Mouse (Mus musculus): ENCODE measurements at regions not wholly inside any gene's neighbourhood (a gene's known extent, or its start where the extent isn't known, plus 50 kb on each side); places are given as distances from the start of the nearest gene placed in this dataset.

DNA sequence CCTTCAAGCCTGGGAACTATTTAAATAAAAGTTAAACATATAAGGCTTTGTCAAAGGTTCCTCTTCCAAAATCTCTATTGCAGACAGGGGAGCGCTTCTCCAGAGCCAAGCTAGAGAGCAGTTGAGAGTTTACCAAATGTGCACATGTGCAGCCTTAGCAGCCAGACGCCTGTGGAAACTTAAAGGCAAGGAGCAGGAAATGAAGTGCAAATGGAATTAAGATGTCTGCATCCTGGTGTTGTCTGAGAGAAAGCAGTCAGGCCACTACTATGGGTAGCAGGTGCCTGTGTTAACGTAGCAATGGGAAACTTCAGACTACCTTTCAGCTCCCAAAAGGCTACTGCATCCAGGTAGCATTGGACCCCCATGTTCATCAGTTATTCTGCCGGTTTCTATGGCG is 282.4 kb upstream of the Hnrnpa3 start:
- 81% methylated on average over 5 of the region's 5 CpGs for WGBS

DNA sequence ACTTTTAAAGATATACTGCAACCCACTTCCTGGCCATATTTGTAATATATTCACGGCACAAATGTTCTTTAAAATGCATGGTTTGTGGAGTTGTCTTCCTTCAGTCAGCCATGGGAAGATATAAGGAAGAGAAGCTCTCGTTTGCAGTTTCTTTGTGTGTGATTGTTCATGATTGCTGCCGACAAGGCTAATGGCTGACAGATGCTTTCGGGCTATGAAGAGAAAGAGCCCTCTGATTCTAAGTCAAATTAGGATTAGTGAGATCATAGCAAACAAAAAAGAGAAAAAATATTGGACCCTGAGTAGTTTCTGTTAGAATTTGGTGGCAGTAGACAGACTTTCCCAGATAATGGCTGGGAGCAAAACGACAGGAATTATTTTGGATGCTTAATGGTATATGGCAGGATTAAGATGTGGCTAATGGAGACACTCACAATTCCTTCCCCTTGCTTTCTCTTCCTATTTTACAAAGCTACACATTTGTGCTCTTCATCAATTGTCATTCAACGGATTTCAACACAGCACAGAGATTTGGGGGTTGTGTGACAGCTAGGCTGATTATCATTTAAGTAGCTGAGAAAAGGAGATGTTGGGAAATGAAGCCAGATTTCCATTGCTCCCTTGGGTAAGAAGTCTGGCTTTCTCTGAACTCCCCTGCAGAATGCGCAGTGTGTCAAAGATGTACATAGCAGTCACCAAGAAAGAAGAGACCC is 273.4 kb upstream of the Hnrnpa3 start:
- no peaks in the 10 kb centered on the region for H3K36me3 ChIP-seq (ENCODE audit: insufficient read depth, low read length)
- TF ChIP-seq CTCF (IDR thresholded peaks at IDR 0.05; ENCODE audit: low read depth): no peak
- no peak overlapping the region for H3K27ac ChIP-seq
- no peak overlapping the region for H3K4me3 ChIP-seq (replicated peaks; ENCODE audit: low read depth, low read length)
- H3K4me1 ChIP-seq (replicated peaks; ENCODE audit: insufficient read depth, low read length): no peaks in the 10 kb centered on the region
- H3K4me2 ChIP-seq (ENCODE audit: low read length): no peak overlapping the region
- no peak overlapping the region for H3K9ac ChIP-seq (ENCODE audit: low read depth, low read length)
- DNase-seq (ENCODE audit: low spot score) (no peak), ATAC-seq (replicated peaks; ENCODE audit: low FRiP score, low read depth) (no peak)
- no peaks in the 10 kb centered on the region for H3K27me3 ChIP-seq (ENCODE audit: insufficient read depth, low read length)
- WGBS: 61% methylated on average over 7 of the region's 7 CpGs
- no peaks in the 10 kb centered on the region for H3K9me3 ChIP-seq (replicated peaks; ENCODE audit: low read length)

More for the DNA sequence above, 282.4 kb upstream of the Hnrnpa3 start:
- H3K36me3 ChIP-seq (ENCODE audit: insufficient read depth, low read length): no peaks in the 10 kb centered on the region
- no peak overlapping the region for H3K4me2 ChIP-seq (ENCODE audit: low read length)
- no peak overlapping the region for H3K27ac ChIP-seq
- 0 out of 2 replicates have a peak, but pooled peaks cover 2% of the 10 kb centered on the region for H3K4me1 ChIP-seq (replicated peaks; ENCODE audit: insufficient read depth, low read length)
- no peaks in the 10 kb centered on the region for H3K27me3 ChIP-seq (ENCODE audit: insufficient read depth, low read length)
- DNase-seq (ENCODE audit: low spot score) (no peak), ATAC-seq (replicated peaks; ENCODE audit: low FRiP score, low read depth) (no peak)
- H3K4me3 ChIP-seq (replicated peaks; ENCODE audit: low read depth, low read length): no peak overlapping the region
- TF ChIP-seq CTCF (IDR thresholded peaks at IDR 0.05; ENCODE audit: low read depth): no peak
- H3K9ac ChIP-seq (ENCODE audit: low read depth, low read length): no peak overlapping the region
- no peaks in the 10 kb centered on the region for H3K9me3 ChIP-seq (replicated peaks; ENCODE audit: low read length)

DNA sequence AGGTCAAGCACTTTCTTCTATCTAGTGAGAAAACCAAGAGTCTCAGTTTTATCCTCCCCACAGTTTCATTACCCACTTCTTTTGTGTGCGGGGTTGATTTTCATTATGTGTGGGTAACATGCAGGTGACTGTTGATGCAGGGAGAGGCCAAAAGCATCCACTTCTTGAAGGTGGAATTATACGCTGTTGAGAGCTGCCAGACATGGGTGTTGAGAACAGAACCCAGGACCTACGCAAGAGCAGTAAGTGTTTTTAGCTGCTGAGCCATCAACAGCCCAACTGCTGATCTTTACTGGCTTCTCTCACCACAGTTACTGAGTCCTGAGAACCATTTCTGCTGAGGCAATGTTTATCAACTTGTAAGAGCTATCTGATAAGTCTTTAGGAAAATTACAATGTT is 272.4 kb upstream of the Hnrnpa3 start:
- no peak overlapping the region for H3K9ac ChIP-seq (ENCODE audit: low read depth, low read length)
- H3K4me2 ChIP-seq (ENCODE audit: low read length): no peak overlapping the region
- no peaks in the 10 kb centered on the region for H3K36me3 ChIP-seq (ENCODE audit: insufficient read depth, low read length)
- H3K27ac ChIP-seq: no peak overlapping the region
- no peaks in the 10 kb centered on the region for H3K27me3 ChIP-seq (ENCODE audit: insufficient read depth, low read length)
- no peak for DNase-seq (ENCODE audit: low spot score)
- 92% methylated on average over 3 of the region's 3 CpGs for WGBS
- no peaks in the 10 kb centered on the region for H3K4me1 ChIP-seq (replicated peaks; ENCODE audit: insufficient read depth, low read length)
- no peak for TF ChIP-seq CTCF (IDR thresholded peaks at IDR 0.05; ENCODE audit: low read depth)
- no peak overlapping the region for H3K4me3 ChIP-seq (replicated peaks; ENCODE audit: low read depth, low read length)
- H3K9me3 ChIP-seq (replicated peaks; ENCODE audit: low read length): no peaks in the 10 kb centered on the region
- ATAC-seq (replicated peaks; ENCODE audit: low FRiP score, low read depth): no peak

DNA sequence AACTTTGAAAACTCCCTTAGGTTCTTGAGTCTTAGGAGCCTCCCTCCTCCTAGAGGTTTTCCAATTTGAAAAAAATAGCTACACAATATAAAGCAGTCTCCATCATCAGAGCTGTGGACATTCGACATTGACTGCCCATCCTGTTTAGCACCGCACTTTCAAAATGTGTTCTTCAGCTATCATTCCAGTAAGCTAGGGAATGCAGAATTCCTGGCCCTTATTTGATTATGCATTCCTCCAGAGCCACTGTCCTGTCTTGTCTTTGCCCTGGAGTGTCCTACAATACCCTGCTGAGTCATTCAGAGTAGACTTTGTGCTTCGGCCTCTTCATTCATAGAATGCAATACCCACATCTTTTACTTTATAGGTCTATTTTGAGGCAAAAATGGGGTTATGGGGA is 267.0 kb upstream of the Hnrnpa3 start:
- Histone ChIP-seq H3K4me2 (ENCODE audit: low read length) (no peak overlapping the region), H3K27ac (no peak overlapping the region), H3K9ac (ENCODE audit: low read depth, low read length) (no peak overlapping the region), H3K4me3 (replicated peaks; ENCODE audit: low read depth, low read length) (no peak overlapping the region), H3K36me3 (ENCODE audit: insufficient read depth, low read length) (no peaks in the 10 kb centered on the region), H3K4me1 (replicated peaks; ENCODE audit: insufficient read depth, low read length) (no peaks in the 10 kb centered on the region), H3K27me3 (ENCODE audit: insufficient read depth, low read length) (no peaks in the 10 kb centered on the region), H3K9me3 (replicated peaks; ENCODE audit: low read length) (no peaks in the 10 kb centered on the region)
- TF ChIP-seq CTCF (IDR thresholded peaks at IDR 0.05; ENCODE audit: low read depth): no peak
- DNase-seq (ENCODE audit: low spot score) (no peak), ATAC-seq (replicated peaks; ENCODE audit: low FRiP score, low read depth) (no peak)
- 92% methylated on average over 3 of the region's 3 CpGs for WGBS

DNA sequence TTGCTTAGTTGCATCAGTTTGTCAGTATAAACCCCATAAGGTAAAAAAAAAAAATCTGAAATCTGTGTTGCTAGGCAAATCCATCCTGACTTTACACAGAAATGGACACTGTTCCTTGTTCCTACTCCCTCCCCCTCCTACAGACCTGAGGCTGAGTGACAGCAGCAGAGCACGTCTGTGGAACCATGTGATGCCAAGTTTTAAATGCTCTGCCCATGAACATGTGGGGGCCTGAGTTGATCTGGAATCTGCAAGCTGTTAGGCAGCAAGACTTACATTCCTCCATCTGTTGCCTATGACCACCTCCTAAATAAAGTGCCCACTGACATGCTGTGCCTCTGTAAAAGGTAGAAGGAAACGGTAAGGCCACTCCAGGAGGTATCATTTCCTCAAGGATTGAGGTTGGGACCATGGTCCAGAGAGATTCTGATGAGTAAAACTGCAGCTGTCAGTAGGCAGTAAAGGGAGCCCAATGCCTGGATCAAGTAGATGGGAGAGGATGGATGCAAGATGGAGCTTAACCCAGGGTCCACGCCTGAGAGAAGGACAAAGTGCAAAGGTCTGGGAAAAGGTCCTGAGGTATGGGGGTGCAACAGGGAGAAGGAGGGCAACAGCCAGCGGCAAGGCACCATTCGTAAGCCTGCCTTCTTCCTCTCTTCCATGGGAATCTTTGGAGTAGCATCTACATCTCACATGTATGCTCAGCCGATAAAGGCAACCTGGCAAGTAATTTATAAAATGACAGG is 264.0 kb upstream of the Hnrnpa3 start:
- no peak overlapping the region for H3K9ac ChIP-seq (ENCODE audit: low read depth, low read length)
- DNase-seq (ENCODE audit: low spot score): no peak
- no peaks in the 10 kb centered on the region for H3K9me3 ChIP-seq (replicated peaks; ENCODE audit: low read length)
- no peak for ATAC-seq (replicated peaks; ENCODE audit: low FRiP score, low read depth)
- no peak overlapping the region for H3K4me2 ChIP-seq (ENCODE audit: low read length)
- no peaks in the 10 kb centered on the region for H3K27me3 ChIP-seq (ENCODE audit: insufficient read depth, low read length)
- no peaks in the 10 kb centered on the region for H3K36me3 ChIP-seq (ENCODE audit: insufficient read depth, low read length)
- no peaks in the 10 kb centered on the region for H3K4me1 ChIP-seq (replicated peaks; ENCODE audit: insufficient read depth, low read length)
- no peak overlapping the region for H3K27ac ChIP-seq
- 71% methylated on average over 6 of the region's 6 CpGs for WGBS
- no peak overlapping the region for H3K4me3 ChIP-seq (replicated peaks; ENCODE audit: low read depth, low read length)
- TF ChIP-seq CTCF (IDR thresholded peaks at IDR 0.05; ENCODE audit: low read depth): no peak

DNA sequence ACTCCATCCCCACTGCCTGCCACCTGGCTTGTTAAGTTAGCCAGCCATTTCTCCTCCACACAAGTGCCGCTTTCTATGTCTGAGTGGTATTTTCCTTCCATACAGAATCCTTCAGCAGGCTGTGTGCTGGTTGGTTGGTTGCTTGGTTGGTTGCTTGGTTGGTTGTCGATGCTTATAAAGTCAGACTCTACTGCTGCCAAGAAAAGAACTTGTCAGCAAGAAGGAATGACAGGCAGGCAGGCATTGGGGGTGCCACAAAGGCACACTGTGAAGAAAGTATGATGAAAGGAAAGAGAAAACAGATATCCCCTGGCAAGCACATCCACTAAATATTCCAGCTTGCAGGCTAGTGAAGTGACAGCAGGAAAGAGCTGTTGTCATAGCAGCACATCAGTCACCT is 263.0 kb upstream of the Hnrnpa3 start:
- Histone ChIP-seq H3K4me3 (replicated peaks; ENCODE audit: low read depth, low read length) (no peak overlapping the region), H3K36me3 (ENCODE audit: insufficient read depth, low read length) (no peaks in the 10 kb centered on the region), H3K27ac (no peak overlapping the region), H3K27me3 (ENCODE audit: insufficient read depth, low read length) (no peaks in the 10 kb centered on the region), H3K4me1 (replicated peaks; ENCODE audit: insufficient read depth, low read length) (no peaks in the 10 kb centered on the region), H3K4me2 (ENCODE audit: low read length) (no peak overlapping the region), H3K9me3 (replicated peaks; ENCODE audit: low read length) (no peaks in the 10 kb centered on the region), H3K9ac (ENCODE audit: low read depth, low read length) (no peak overlapping the region)
- ATAC-seq (replicated peaks; ENCODE audit: low FRiP score, low read depth) (no peak), DNase-seq (ENCODE audit: low spot score) (no peak)
- 80% methylated on average over 2 of the region's 2 CpGs for WGBS
- no peak for TF ChIP-seq CTCF (IDR thresholded peaks at IDR 0.05; ENCODE audit: low read depth)
